2 mouse cellular contexts compared by ENCODE assay signal in genomic region chr11:31981830-31982229, GRCm38 (mm10).
TF ChIP-seq lines count a peak whose summit lies in the region.

No protein-coding gene starts in this region.

TF ChIP-seq in CH12.LX, 34 proteins besides CTCF, POLR2A, EP300 and RAD21 (continued from another document):
- TF ChIP-seq SIN3A (IDR thresholded peaks at IDR 0.05; ENCODE audit: low read length): 0 out of 2 replicates have a peak, but pooled peaks have one; percentile 47
- TF ChIP-seq MAZ (IDR thresholded peaks at IDR 0.05; ENCODE audit: low read depth, low read length): no peak
- no peak for TF ChIP-seq MEF2A (IDR thresholded peaks at IDR 0.05; ENCODE audit: borderline replicate concordance, low read depth, low read length)
- 0 out of 2 replicates have a peak, but pooled peaks have one; percentile 27 for TF ChIP-seq UBTF (IDR thresholded peaks at IDR 0.05; ENCODE audit: low read depth, low read length)
- TF ChIP-seq NRF1 (IDR thresholded peaks at IDR 0.05; ENCODE audit: low read depth, low read length): no peak
- no peak for TF ChIP-seq JUN (IDR thresholded peaks at IDR 0.05; ENCODE audit: insufficient read depth, low read depth, low read length)
- TF ChIP-seq USF2 (conservative IDR thresholded peaks at IDR 0.05; ENCODE audit: low read depth, low read length): no peak
- TF ChIP-seq CHD2 (IDR thresholded peaks at IDR 0.05; ENCODE audit: low read length): no peak
- TF ChIP-seq BHLHE40 (IDR thresholded peaks at IDR 0.05; ENCODE audit: low read depth, low read length): peak; percentile 67
- TF ChIP-seq GABPA (IDR thresholded peaks at IDR 0.05; ENCODE audit: insufficient replicate concordance, low read depth, low read length): no peak
- peak; percentile 24; the same call in 1 of the 2 replicates for TF ChIP-seq ETS1 (conservative IDR thresholded peaks at IDR 0.05; ENCODE audit: low read depth, low read length)
- TF ChIP-seq MAX (IDR thresholded peaks at IDR 0.05; ENCODE audit: low read length): peak; percentile 81
- TF ChIP-seq ZKSCAN1 (IDR thresholded peaks at IDR 0.05; ENCODE audit: borderline replicate concordance, low read depth, low read length): no peak
- peak; percentile 60; the same call in 1 of the 2 replicates for TF ChIP-seq MYC (IDR thresholded peaks at IDR 0.05; ENCODE audit: low read depth, low read length)
- peak; percentile 12; the same call in 1 of the 2 replicates for TF ChIP-seq IRF4 (IDR thresholded peaks at IDR 0.05; ENCODE audit: low read depth, low read length)

TF ChIP-seq in MEL, 35 proteins besides CTCF, POLR2A, EP300 and RAD21 (continued from another document):
- no peak for TF ChIP-seq HCFC1 (IDR thresholded peaks at IDR 0.05; ENCODE audit: low read depth, low read length)
- no peak for TF ChIP-seq JUND (IDR thresholded peaks at IDR 0.05; ENCODE audit: low read depth, low read length)
- no peak for TF ChIP-seq TAL1 (IDR thresholded peaks at IDR 0.05; ENCODE audit: low read length)
- TF ChIP-seq MEF2A (IDR thresholded peaks at IDR 0.05; ENCODE audit: extremely low read depth, insufficient replicate concordance, low read depth, low read length, poor library complexity, severe bottlenecking): no peak
- no peak for TF ChIP-seq NRF1 (IDR thresholded peaks at IDR 0.05; ENCODE audit: insufficient read depth, low read depth, low read length, poor library complexity, severe bottlenecking)
- TF ChIP-seq MXI1 (IDR thresholded peaks at IDR 0.05; ENCODE audit: low read depth, low read length): peak; percentile 74
- no peak for TF ChIP-seq ELF1 (IDR thresholded peaks at IDR 0.05; ENCODE audit: low read depth, low read length)
- TF ChIP-seq MAFK (IDR thresholded peaks at IDR 0.05; ENCODE audit: borderline replicate concordance, low read depth, low read length): no peak
- 0 out of 2 replicates have a peak, but pooled peaks have one; percentile 2 for TF ChIP-seq E2F4 (IDR thresholded peaks at IDR 0.05; ENCODE audit: borderline replicate concordance, low read depth, low read length)
- no peak for TF ChIP-seq RCOR1 (IDR thresholded peaks at IDR 0.05; ENCODE audit: low read depth, low read length)
- no peak for TF ChIP-seq BHLHE40 (IDR thresholded peaks at IDR 0.05; ENCODE audit: borderline replicate concordance, low read depth, low read length)
- TF ChIP-seq SIN3A (IDR thresholded peaks at IDR 0.05; ENCODE audit: low read length): peak; percentile 43
- no peak for TF ChIP-seq TBP (IDR thresholded peaks at IDR 0.05; ENCODE audit: low read depth, low read length)
- TF ChIP-seq ZMIZ1 (IDR thresholded peaks at IDR 0.05; ENCODE audit: low read depth, low read length): no peak
- TF ChIP-seq POLR2AphosphoS5 (IDR thresholded peaks at IDR 0.05; ENCODE audit: borderline replicate concordance, low read depth, low read length): no peak
- TF ChIP-seq NELFE (IDR thresholded peaks at IDR 0.05; ENCODE audit: low read depth, low read length): no peak
- TF ChIP-seq ZC3H11A (IDR thresholded peaks at IDR 0.05; ENCODE audit: low read depth, low read length): no peak
- TF ChIP-seq GATA1 (IDR thresholded peaks at IDR 0.05; ENCODE audit: low read depth, low read length): no peak
- TF ChIP-seq MYB (IDR thresholded peaks at IDR 0.05; ENCODE audit: low read depth, low read length): no peak
- TF ChIP-seq ZKSCAN1 (IDR thresholded peaks at IDR 0.05; ENCODE audit: low read depth, low read length): no peak
- no peak for TF ChIP-seq USF2 (IDR thresholded peaks at IDR 0.05; ENCODE audit: borderline replicate concordance in 1 of 2, insufficient read depth in 1 of 2, low read depth in 1 of 2, low read length in 2 of 2)
- no peak for TF ChIP-seq MAZ (IDR thresholded peaks at IDR 0.05; ENCODE audit: low read depth, low read length)
- no peak for TF ChIP-seq SMC3 (IDR thresholded peaks at IDR 0.05; ENCODE audit: low read depth, low read length)
- TF ChIP-seq GABPA (IDR thresholded peaks at IDR 0.05; ENCODE audit: low read depth, low read length): no peak
- TF ChIP-seq POLR2AphosphoS2 (IDR thresholded peaks at IDR 0.05; ENCODE audit: low read length): no peak
- no peak for TF ChIP-seq ZNF384 (IDR thresholded peaks at IDR 0.05; ENCODE audit: low read depth, low read length)
- no peak for TF ChIP-seq CHD1 (IDR thresholded peaks at IDR 0.05; ENCODE audit: low read depth, low read length)
- no peak for TF ChIP-seq UBTF (IDR thresholded peaks at IDR 0.05; ENCODE audit: borderline replicate concordance, insufficient read depth, low read depth, low read length)
- TF ChIP-seq ETS1 (IDR thresholded peaks at IDR 0.05; ENCODE audit: low read depth, low read length): 0 out of 2 replicates have a peak, but pooled peaks have one; percentile 13
- TF ChIP-seq MYC (IDR thresholded peaks at IDR 0.05; ENCODE audit: low read depth, low read length): peak; percentile 88
- no peak for TF ChIP-seq KAT2A (conservative IDR thresholded peaks at IDR 0.05; ENCODE audit: low read depth, low read length)
- no peak for TF ChIP-seq TCF12 (IDR thresholded peaks at IDR 0.05; ENCODE audit: low read depth, low read length)
- no peak for TF ChIP-seq CHD2 (IDR thresholded peaks at IDR 0.05; ENCODE audit: low read length)
TF ChIP-seq in MEL: peak in this region for 6.
